In the genomic region with DNA sequence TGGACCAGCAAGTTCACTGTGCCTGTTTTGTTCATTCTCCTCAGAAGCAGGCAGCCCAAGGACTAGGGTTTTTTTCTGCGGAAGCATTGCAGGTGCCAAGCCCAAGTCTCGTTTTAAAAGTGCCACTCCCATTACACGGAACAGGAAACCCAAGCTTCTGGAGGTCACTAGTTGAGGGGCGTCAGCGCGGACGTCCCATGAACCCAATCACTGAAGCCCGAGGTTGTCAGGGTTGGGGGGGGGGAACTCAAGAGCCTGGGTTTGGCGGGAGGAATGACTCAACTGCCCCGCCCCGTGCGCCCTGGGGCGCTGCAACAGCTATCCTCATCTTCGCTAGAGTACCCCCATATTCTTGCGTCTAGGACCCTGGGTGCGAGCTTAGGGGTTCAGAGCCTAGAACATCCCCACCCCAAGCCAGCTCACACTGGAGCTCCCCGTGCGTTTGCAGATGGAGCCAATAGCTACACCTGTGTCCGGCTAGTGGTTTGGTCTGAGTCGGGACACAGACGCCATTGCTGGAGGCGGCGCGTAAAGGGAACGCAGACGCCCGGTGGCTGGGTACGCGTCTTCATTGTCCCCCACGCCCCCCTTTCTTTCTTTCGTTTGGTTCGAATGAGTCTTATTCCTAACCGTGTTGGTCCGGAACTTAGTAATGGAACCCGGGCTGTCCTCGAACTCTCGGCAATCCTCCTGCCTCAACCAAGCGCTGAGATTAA, we compare ENCODE assay signal across 8 mouse cellular contexts. TPM values are rescaled to one million over a fixed set of nuclear protein-coding genes. Genes with fewer than 3 reads are reported as not detected.
A peak's percentile ranks its signal among the peaks of the same experiment; 100 is the strongest.
DNase-seq lines count a peak whose midpoint lies in the region; ATAC-seq and TF ChIP-seq lines count a peak whose summit lies in the region.

No protein-coding gene starts in this region.

- intact Hi-C loops in heart, postnatal 25 days (cut with DNase I), result no loop called here

- under 1% methylated on average over 38 of the region's 38 CpGs for WGBS in forebrain, embryonic 10.5 days
- under 1% methylated on average over 38 of the region's 38 CpGs for WGBS in large intestine, adult 2 months

- no peaks in the 10 kb centered on the region for H3K9me3 ChIP-seq in G1E (replicated peaks)
- H3K9me3 ChIP-seq in forebrain, embryonic 10.5 days, result no peaks in the 10 kb centered on the region

- H3K36me3 ChIP-seq in G1E (replicated peaks), result no peaks in the 10 kb centered on the region
- no peaks in the 10 kb centered on the region for H3K36me3 ChIP-seq in forebrain, embryonic 10.5 days (replicated peaks)

- no peaks in the 10 kb centered on the region for H3K27me3 ChIP-seq in G1E (ENCODE audit: insufficient read depth, low read length)
- H3K27me3 ChIP-seq in forebrain, embryonic 10.5 days (ENCODE audit: poor library complexity, severe bottlenecking), result peaks cover 24% of the 10 kb centered on the region

- peak overlapping the region; percentile 89 for H3K27ac ChIP-seq in forebrain, embryonic 10.5 days

- DNase-seq in G1E (ENCODE audit: low spot score), result peak; percentile 83
- DNase-seq in c-Kit-positive CD71-negative TER-119-negative erythroid progenitor cells, embryonic 14.5 days (ENCODE audit: low read depth), result peak; percentile 78
- DNase-seq in forebrain, embryonic 10.5 days (ENCODE audit: extremely low spot score, low spot score), result peak; percentile 67
- peak; percentile 64 for DNase-seq in heart, postnatal 25 days (ENCODE audit: low spot score)
- DNase-seq in large intestine, adult 2 months (ENCODE audit: low read depth, low spot score), result peak; percentile 75
- DNase-seq in lung, postnatal 4 days, result peak; percentile 83 to 90
- peak; percentile 54 for DNase-seq in retina, embryonic 14.5 days (ENCODE audit: low spot score)
- DNase-seq in urinary bladder, postnatal 25 days (ENCODE audit: low spot score), result peak; percentile 57

- peak overlapping the region; percentile 77 for H3K4me3 ChIP-seq in G1E (ENCODE audit: low read depth, low read length)
- H3K4me3 ChIP-seq in forebrain, embryonic 10.5 days, result peak overlapping the region; percentile 59

- ATAC-seq in G1E (ENCODE audit: extremely low read depth, insufficient number of reproducible peaks, low FRiP score, poor library complexity, severe bottlenecking), result peak; percentile 67

- no peak for TF ChIP-seq CTCF in G1E (IDR thresholded peaks at IDR 0.05; ENCODE audit: low read depth, low read length)

- peaks cover 29% of the 10 kb centered on the region for H3K4me1 ChIP-seq in G1E (ENCODE audit: insufficient read depth, low read depth, low read length)
- H3K4me1 ChIP-seq in forebrain, embryonic 10.5 days, result peaks cover 36% of the 10 kb centered on the region

RNA-seq across cellular contexts. Expression of a gene that starts 56.1 kb away (rescaled TPM):
- total RNA-seq in G1E (2014; fragmentation: Nextera tagmentation), result 63.2 and 73.1 TPM in 2 replicates
- total RNA-seq in G1E (2017), result 358 and 361 TPM in 2 replicates
- 23.6 and 76.8 TPM in 2 replicates for polyA plus RNA-seq in G1E (2012)
- 612 and 631 TPM in 2 replicates for polyA plus RNA-seq in forebrain, embryonic 10.5 days (2016; fragmentation: Nextera tagmentation; extraction: Ambion mirVana)
- 100 to 1,000 TPM; 116 to 128 TPM for total RNA-seq in heart, postnatal 25 days (2021)
- 52.3 and 56.4 TPM in 2 replicates for polyA plus RNA-seq in large intestine, adult 2 months (2012; rRNA removed)

Comparison
In these comparisons a context has a peak if more than half of its experiments do, and no peak if none do; other contexts are left out.
1. Peak in every context shown above with its lines: DNase-seq, ATAC-seq, H3K4me3 ChIP-seq and H3K27ac ChIP-seq.